Mouse (Mus musculus) neural tube, embryonic 12.5 days (tissue): ENCODE measurements around the gene Gm3646. TPM values are rescaled to one million over a fixed set of nuclear protein-coding genes. Genes with fewer than 3 reads are reported as not detected.

Experiments
- ATAC-seq: fragments of 200-750 bp; cut with Nextera tagmentation; 2 replicates; pipeline ENCODE4 v1.8.0; 2017; ENCODE audit warnings: low read depth, mild to moderate bottlenecking, moderate TSS enrichment, moderate library complexity; ENCODE audit not compliant: low FRiP score
- H3K27ac ChIP-seq: fragments of 300-500 bp; sonication (generic); 2 replicates; pipeline ENCODE4 v1.5.1; 2016
- H3K27me3 ChIP-seq: fragments of 300-500 bp; sonication (generic); replicated peaks from 2 replicates; pipeline ENCODE4 v1.6.1; 2016; ENCODE audit warnings: mild to moderate bottlenecking
- H3K36me3 ChIP-seq: fragments of 300-500 bp; sonication (generic); 2 replicates; pipeline ENCODE4 v1.6.1; 2016; ENCODE audit warnings: mild to moderate bottlenecking
- H3K4me1 ChIP-seq: fragments of 300-500 bp; sonication (generic); 2 replicates; pipeline ENCODE4 v1.6.1; 2016
- H3K4me2 ChIP-seq: fragments of 300-500 bp; sonication (generic); replicated peaks from 2 replicates; pipeline ENCODE4 v1.6.1; 2016; ENCODE audit warnings: mild to moderate bottlenecking
- H3K4me3 ChIP-seq: fragments of 300-500 bp; sonication (generic); 2 replicates; pipeline ENCODE4 v1.5.1; 2016
- H3K9ac ChIP-seq: fragments of 300-500 bp; sonication (generic); 2 replicates; pipeline ENCODE4 v1.6.1; 2016; ENCODE audit warnings: mild to moderate bottlenecking
- H3K9me3 ChIP-seq: fragments of 300-500 bp; sonication (generic); 2 replicates; pipeline ENCODE4 v1.6.1; 2016; ENCODE audit warnings: mild to moderate bottlenecking
- WGBS: fragments of 180-500 bp; shearing (Covaris S2); methylation state at CpG from one replicate; pipeline ENCODE4 v1.1.7; 2016; 5-methylcytosine and 5-hydroxymethylcytosine counted together
- polyA plus RNA-seq: library from polyadenylated mRNA; unstranded; fragments of >200 nt; fragmentation: Nextera tagmentation; extraction: Ambion mirVana; gene quantifications from 2 replicates; pipeline ENCODE4 v1.2.1, GENCODE M21; 2016

Gene Gm3646
- polyA plus RNA-seq, 1 experiment from 2014 or later, result not detected

DNA sequence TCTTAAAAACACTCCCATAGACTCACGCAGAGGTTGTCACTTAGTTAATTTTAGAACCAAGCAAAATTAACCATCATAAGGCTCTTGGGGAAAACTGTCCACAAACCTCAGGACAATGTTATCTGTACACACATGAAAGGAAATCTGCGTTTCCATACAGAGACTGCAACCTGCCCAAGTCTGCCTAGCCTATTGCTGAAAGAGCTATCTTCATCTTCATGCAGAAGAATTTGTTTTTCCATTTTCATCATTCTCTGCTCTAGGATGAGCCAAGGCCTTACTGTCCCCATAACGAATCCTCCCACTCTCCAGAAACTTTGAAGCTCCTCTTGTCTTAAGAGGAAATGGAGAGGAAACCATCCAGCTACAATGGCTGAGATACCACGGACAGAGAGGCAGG lies 19.8 kb upstream of the Gm3646 start:
- H3K4me3 ChIP-seq, result no peak overlapping the region
- no peak overlapping the region for H3K4me2 ChIP-seq
- ATAC-seq, result no peak
- H3K9ac ChIP-seq, result no peak overlapping the region
- H3K27ac ChIP-seq, result no peak overlapping the region
- H3K36me3 ChIP-seq, result no peaks in the 10 kb centered on the region
- 81% methylated on average over 4 of the region's 4 CpGs for WGBS
- H3K4me1 ChIP-seq, result 0 out of 2 replicates have a peak, but pooled peaks cover 5% of the 10 kb centered on the region
- H3K9me3 ChIP-seq, result no peaks in the 10 kb centered on the region
- H3K27me3 ChIP-seq, result no peaks in the 10 kb centered on the region

DNA sequence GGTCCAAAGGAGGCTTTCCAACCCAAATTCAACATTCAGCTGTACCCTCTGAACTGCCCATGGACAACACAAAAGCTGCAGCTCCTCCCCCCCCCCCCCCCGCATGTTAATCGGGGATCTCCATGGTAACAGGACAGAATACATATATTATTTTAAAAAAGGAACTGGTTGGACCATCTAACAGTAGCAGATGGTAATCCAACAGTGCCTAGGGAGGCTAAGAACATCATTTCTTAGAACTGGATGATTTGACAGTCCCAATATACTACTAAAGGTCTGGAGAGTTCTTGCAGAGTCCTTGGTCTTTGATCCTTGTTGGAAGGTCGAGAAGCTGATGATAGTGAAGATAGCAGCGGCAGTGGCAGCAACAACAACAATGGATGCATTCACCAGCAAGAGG lies 19.1 kb upstream of the Gm3646 start:
- ATAC-seq, result no peak
- Histone ChIP-seq H3K9me3 (no peaks in the 10 kb centered on the region), H3K27me3 (no peaks in the 10 kb centered on the region), H3K36me3 (no peaks in the 10 kb centered on the region), H3K4me3 (no peak overlapping the region), H3K4me1 (0 out of 2 replicates have a peak, but pooled peaks cover 5% of the 10 kb centered on the region), H3K4me2 (no peak overlapping the region), H3K9ac (no peak overlapping the region), H3K27ac (no peak overlapping the region)
- 49% methylated on average over 4 of the region's 4 CpGs for WGBS

DNA sequence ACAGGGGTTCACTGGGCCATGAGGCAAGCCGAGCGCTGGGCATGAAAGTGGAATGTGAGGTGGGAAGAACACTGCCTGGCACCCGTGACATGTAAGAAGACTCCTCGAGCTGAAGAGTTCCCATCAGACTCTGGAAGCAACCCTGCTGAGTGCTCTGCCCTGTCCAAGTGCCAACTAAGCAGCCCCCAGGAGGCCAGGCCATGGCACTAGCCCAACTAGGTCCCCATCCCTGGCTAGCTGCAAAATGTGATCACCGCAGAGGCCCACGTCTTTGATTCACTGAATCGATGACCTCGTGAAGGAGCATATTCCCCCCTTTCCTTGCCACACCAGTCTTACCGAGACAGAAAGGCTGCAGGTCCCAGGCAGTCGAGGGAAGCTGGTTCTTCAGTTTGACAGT lies 14.5 kb upstream of the Gm3646 start:
- no peaks in the 10 kb centered on the region for H3K27me3 ChIP-seq
- no peak overlapping the region for H3K27ac ChIP-seq
- H3K36me3 ChIP-seq, result no peaks in the 10 kb centered on the region
- no peak overlapping the region for H3K4me2 ChIP-seq
- ATAC-seq, result no peak
- H3K4me1 ChIP-seq, result 0 out of 2 replicates have a peak, but pooled peaks cover 5% of the 10 kb centered on the region
- H3K9me3 ChIP-seq, result no peaks in the 10 kb centered on the region
- WGBS, result 86% methylated on average over 10 of the region's 10 CpGs
- no peak overlapping the region for H3K9ac ChIP-seq
- H3K4me3 ChIP-seq, result no peak overlapping the region

DNA sequence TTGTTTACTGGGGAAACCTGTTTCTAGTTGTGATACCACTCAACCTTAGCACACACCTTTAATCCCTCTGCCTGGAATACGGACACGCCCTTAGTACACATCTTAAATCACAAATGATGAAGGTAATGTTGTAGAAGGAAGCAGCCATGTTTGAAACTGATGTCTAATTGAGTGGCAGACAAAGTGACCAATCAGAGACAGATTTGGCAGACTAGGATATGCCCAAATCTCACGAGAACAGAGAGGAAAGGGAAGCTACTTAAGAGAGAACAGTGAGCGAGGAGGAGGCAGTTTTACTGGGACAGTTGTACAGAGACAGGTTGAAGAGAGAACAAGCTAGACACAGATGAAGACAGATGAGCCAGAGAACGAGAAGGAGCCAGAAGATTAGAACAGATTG lies 10.6 kb upstream of the Gm3646 start:
- no peak for ATAC-seq

DNA sequence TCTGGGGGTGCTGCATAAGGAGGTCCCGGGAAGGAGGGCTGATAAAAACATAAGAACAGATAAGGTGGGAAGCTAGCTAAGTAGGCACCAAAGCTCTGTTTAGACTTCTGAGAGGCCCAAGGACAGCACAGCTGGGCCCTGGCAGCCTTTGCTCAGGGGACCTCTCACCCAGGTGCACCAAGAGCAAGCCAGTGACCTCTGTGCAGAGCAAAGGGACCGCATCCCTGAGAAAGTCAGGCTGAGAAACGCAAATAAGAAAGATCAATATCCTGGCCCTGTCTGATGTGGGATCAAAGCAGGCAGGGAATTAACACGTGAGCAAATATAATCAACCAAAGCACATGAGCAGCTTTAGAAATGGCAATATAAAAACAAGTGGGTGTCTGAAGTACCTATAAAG lies 7.9 kb upstream of the Gm3646 start:
- H3K36me3 ChIP-seq, result no peaks in the 10 kb centered on the region
- no peak overlapping the region for H3K4me3 ChIP-seq
- no peaks in the 10 kb centered on the region for H3K27me3 ChIP-seq
- no peaks in the 10 kb centered on the region for H3K4me1 ChIP-seq
- 83% methylated on average over 4 of the region's 4 CpGs for whole genome bisulfite sequencing
- no peak overlapping the region for H3K9ac ChIP-seq
- no peak overlapping the region for H3K27ac ChIP-seq
- no peaks in the 10 kb centered on the region for H3K9me3 ChIP-seq
- no peak overlapping the region for H3K4me2 ChIP-seq
- ATAC-seq, result no peak

More for the DNA sequence above, 10.6 kb upstream of the Gm3646 start:
- H3K9me3 ChIP-seq, result no peaks in the 10 kb centered on the region
- WGBS, result 90% methylated on average over 5 of the region's 5 CpGs
- no peaks in the 10 kb centered on the region for H3K36me3 ChIP-seq
- H3K4me1 ChIP-seq, result no peaks in the 10 kb centered on the region
- no peaks in the 10 kb centered on the region for H3K27me3 ChIP-seq
- H3K27ac ChIP-seq, result no peak overlapping the region
- H3K4me3 ChIP-seq, result no peak overlapping the region
- H3K4me2 ChIP-seq, result no peak overlapping the region
- H3K9ac ChIP-seq, result no peak overlapping the region

DNA sequence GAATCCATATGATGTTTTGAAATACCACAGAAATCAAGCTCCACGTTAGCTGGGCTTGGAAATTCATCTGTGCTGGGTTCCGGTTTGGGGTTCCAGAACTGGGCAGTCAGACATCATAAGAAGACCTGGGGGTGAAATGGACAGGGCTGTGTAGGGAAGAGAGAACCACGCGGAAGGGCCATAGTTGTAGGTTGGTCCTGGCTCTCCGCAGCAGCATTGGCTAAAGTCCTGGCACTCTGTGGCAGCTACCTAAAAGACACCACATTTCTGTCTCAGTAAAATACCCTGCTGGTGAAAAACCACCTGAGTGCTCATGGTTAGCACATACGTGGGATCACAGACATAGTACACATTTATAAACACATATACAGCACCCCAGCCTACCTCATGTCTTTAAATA lies 343 bp downstream of the Gm3646 start:
- H3K4me2 ChIP-seq, result no peak overlapping the region
- H3K36me3 ChIP-seq, result no peaks in the 10 kb centered on the region
- H3K27me3 ChIP-seq, result no peaks in the 10 kb centered on the region
- ATAC-seq, result no peak
- no peak overlapping the region for H3K4me3 ChIP-seq
- no peaks in the 10 kb centered on the region for H3K4me1 ChIP-seq
- H3K9me3 ChIP-seq, result no peaks in the 10 kb centered on the region
- H3K27ac ChIP-seq, result no peak overlapping the region
- 94% methylated on average over 6 of the region's 6 CpGs for WGBS
- no peak overlapping the region for H3K9ac ChIP-seq

DNA sequence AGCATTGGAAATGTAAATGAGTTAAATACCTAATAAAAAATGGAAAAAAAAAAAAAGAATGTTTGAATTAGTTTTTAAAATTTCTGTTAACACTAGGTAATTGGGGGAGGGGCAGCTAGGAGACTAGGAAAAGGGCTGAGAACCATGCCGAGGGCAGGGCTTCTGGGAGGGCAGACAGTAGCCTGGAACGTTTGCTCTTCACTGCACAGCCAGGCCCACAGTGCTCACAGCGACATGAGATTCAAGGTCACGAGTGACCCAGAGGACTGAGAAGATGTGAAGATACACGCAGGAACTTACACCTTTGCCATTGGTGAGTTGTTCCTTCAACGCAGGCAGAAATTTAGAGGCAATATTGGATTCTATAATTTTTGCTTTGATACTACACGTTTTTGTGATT lies 2.2 kb downstream of the Gm3646 start:
- no peaks in the 10 kb centered on the region for H3K9me3 ChIP-seq
- H3K4me1 ChIP-seq, result no peaks in the 10 kb centered on the region
- no peak overlapping the region for H3K4me3 ChIP-seq
- ATAC-seq, result no peak
- H3K27me3 ChIP-seq, result no peaks in the 10 kb centered on the region
- no peak overlapping the region for H3K27ac ChIP-seq
- no peak overlapping the region for H3K4me2 ChIP-seq
- WGBS, result 89% methylated on average over 7 of the region's 7 CpGs
- H3K9ac ChIP-seq, result no peak overlapping the region
- no peaks in the 10 kb centered on the region for H3K36me3 ChIP-seq

DNA sequence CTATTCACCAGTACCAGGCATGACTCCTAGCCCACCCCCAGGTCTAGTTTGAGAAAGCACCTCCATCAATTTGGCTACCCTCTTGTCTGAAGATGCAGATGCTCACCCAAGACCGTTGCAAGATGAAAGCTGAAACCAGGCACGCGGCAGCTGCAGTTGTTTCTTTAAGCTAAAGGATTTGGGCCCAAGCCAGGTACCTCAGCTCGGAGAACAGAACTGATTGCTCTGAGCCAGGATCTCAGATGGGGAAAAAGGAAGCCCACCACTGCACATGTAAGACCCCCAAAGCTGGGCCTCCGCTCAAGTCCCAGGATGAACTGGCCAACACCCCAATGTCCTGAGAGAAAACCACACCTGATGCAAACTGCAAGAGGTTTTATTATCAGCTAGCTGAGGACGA lies 7.6 kb downstream of the Gm3646 start:
- H3K27me3 ChIP-seq, result no peaks in the 10 kb centered on the region
- no peak overlapping the region for H3K27ac ChIP-seq
- 87% methylated on average over 6 of the region's 6 CpGs for WGBS
- H3K9ac ChIP-seq, result no peak overlapping the region
- no peak overlapping the region for H3K4me3 ChIP-seq
- H3K9me3 ChIP-seq, result 0 out of 2 replicates have a peak, but pooled peaks cover 13% of the 10 kb centered on the region
- no peaks in the 10 kb centered on the region for H3K36me3 ChIP-seq
- no peak for ATAC-seq
- H3K4me1 ChIP-seq, result no peaks in the 10 kb centered on the region
- no peak overlapping the region for H3K4me2 ChIP-seq

DNA sequence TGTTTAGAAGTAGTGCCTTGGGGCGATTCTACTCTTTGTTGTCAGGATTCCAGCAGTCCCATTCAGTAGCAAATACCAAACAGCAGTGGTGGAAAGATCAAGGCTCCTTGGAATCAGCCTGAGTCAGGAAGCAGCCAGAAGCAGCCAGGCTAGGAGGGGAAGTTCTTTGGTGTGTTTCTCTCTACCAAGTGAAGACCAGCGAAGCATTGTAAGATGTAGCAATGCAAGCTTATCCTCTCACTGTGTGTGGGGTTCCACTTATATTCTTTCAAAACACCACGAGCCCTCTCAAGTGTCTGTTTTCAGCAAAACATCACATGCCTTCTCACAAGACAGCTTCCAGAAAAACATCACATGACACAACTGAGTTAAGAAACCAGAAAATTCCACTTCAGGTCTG lies 8.4 kb downstream of the Gm3646 start:
- Histone ChIP-seq H3K4me3 (no peak overlapping the region), H3K4me2 (no peak overlapping the region), H3K9ac (no peak overlapping the region), H3K27me3 (no peaks in the 10 kb centered on the region), H3K4me1 (no peaks in the 10 kb centered on the region), H3K27ac (no peak overlapping the region), H3K9me3 (0 out of 2 replicates have a peak, but pooled peaks cover 13% of the 10 kb centered on the region), H3K36me3 (no peaks in the 10 kb centered on the region)
- ATAC-seq, result no peak
- WGBS, result 88% methylated on average over 3 of the region's 3 CpGs

DNA sequence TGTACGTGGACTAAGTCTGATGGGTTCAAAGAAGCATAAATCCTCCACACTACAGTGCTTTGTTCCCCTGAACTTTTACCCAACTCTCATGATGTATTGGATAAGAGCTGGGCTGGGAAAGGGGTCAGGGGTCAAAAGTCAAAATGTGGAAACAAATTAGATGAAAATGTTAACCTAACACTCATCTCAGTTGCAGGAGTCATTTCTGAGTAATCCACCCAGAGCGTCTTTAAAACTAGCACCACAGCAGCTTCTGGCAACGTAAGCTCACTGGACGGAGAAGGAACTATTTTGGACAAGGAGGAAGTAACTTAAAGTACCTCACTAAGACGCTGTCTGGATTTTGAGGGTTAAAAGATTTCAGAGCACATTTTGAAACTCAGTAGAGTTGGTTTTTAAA lies 20.5 kb downstream of the Gm3646 start:
- ATAC-seq, result no peak
- no peak overlapping the region for H3K4me2 ChIP-seq
- no peaks in the 10 kb centered on the region for H3K36me3 ChIP-seq
- no peaks in the 10 kb centered on the region for H3K9me3 ChIP-seq
- H3K27me3 ChIP-seq, result no peaks in the 10 kb centered on the region
- H3K4me3 ChIP-seq, result no peak overlapping the region
- no peaks in the 10 kb centered on the region for H3K4me1 ChIP-seq
- 84% methylated on average over 5 of the region's 5 CpGs for WGBS
- H3K27ac ChIP-seq, result no peak overlapping the region
- no peak overlapping the region for H3K9ac ChIP-seq

DNA sequence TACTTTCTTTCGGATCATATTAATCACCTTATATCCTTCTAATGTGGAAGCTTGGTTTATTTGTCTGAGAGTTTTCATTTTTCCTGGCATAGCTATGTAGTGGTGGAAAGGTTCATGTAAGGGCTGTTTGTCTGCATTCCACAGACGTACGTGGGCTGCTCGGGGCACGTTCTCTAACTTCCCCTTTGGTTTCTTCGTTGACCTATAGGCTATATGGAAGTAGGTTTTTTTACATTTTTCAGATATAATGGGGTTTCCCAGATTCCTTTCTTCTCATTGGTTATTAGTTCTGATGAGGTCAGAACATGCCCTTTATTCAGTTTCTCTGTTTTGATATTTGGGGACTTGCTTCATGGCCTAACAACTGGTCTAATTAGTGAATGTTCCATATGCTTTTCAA lies 23.3 kb downstream of the Gm3646 start:
- no peaks in the 10 kb centered on the region for H3K27me3 ChIP-seq

DNA sequence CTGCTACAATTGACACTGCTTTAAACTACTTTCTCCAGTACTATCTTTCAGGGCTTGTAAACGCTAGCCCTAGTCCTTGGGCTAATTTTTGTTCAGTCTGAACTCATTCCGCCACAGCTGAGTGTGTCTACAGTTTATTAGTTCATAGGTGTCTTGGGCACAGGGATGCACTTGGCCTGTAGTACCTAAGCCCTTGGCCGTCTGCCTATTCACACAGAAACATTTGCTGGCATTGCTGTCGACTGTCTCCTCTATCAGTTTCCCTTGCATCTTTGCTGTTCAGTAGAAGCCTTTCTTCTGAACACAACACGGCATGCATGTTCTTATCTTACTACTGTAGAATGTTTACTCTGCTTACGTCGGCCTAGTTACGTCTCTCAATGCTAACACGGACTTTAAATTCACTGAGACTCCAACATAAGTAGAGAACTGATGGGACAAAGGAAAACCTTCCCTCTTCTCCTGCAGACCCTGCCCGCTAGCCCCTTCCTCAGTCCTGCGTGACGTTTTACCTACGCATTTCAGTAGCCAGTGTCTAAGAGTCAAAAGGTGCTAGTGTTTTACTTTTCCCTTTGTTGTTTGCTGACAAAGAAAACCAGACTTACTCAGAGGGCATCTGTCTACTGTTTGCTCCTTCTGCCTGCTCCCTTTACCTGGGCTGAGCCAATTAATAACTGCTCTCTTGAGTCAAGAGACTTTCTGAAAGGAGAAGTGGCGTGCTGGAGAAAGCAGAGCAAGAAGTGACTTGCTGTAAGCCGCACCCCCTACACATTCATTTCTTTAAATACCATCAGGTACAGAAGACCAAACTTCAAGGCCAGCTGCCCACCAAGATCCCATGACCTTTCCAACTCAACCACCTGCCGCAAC lies 25.8 kb downstream of the Gm3646 start:
- 92% methylated on average over 16 of the region's 16 CpGs for WGBS
- ATAC-seq, result no peak
- no peaks in the 10 kb centered on the region for H3K4me1 ChIP-seq
- H3K27me3 ChIP-seq, result no peaks in the 10 kb centered on the region
- no peak overlapping the region for H3K4me3 ChIP-seq
- H3K9me3 ChIP-seq, result no peaks in the 10 kb centered on the region
- H3K27ac ChIP-seq, result no peak overlapping the region
- H3K9ac ChIP-seq, result no peak overlapping the region
- no peaks in the 10 kb centered on the region for H3K36me3 ChIP-seq
- H3K4me2 ChIP-seq, result no peak overlapping the region

More for the DNA sequence above, 23.3 kb downstream of the Gm3646 start:
- H3K4me1 ChIP-seq, result no peaks in the 10 kb centered on the region
- WGBS, result 88% methylated on average over 6 of the region's 6 CpGs
- no peaks in the 10 kb centered on the region for H3K36me3 ChIP-seq
- H3K4me2 ChIP-seq, result no peak overlapping the region
- no peaks in the 10 kb centered on the region for H3K9me3 ChIP-seq
- H3K27ac ChIP-seq, result no peak overlapping the region
- no peak overlapping the region for H3K9ac ChIP-seq
- no peak for ATAC-seq
- no peak overlapping the region for H3K4me3 ChIP-seq
